Mouse (Mus musculus): ENCODE results near the gene Nkx1-2. TPM values are rescaled to one million over a fixed set of nuclear protein-coding genes. Genes with fewer than 3 reads are reported as not detected.

The Nkx1-2 gene
- polyA plus RNA-seq, 1 experiment from 2014 or later: 0.26 TPM

- DNase-seq (ENCODE audit: low read depth, low spot score) (no peak), ATAC-seq (no peak)
- in situ Hi-C loops (cut with MboI; ENCODE audit: low pct_unique_long_range_greater_than_20kb): loop anchor here (5.0 kb wide), 1 partner anchor 52 kb away; no protein-coding TSS in a partner anchor
- TF ChIP-seq CTCF (IDR thresholded peaks at IDR 0.05): no peak
- ChIA-PET CTCF (interaction anchor here (1.4 to 3.0 kb wide), 2 partner anchors 10 to 14 kb away, joined by 3 to 12 read pairs; no protein-coding TSS in a partner anchor), POLR2A (no interaction called here)
- H3K27me3 ChIP-seq: no peaks in the 10 kb centered on the region
Measured at GRCm38 (mm10) chr7:132624161-132624560, 24.7 kb upstream of the Nkx1-2 start.

GRCm38 (mm10) chr7:132619975-132620918, 20.8 kb upstream of the Nkx1-2 start:
- DNase-seq (ENCODE audit: low read depth, low spot score) (no peak), ATAC-seq (no peak)
- in situ Hi-C loops (cut with MboI; ENCODE audit: low pct_unique_long_range_greater_than_20kb): loop anchor here (5.0 kb wide), 1 partner anchor 48 kb away; no protein-coding TSS in a partner anchor
- H3K27me3 ChIP-seq: no peaks in the 10 kb centered on the region
- no peak for TF ChIP-seq CTCF (IDR thresholded peaks at IDR 0.05)
- ChIA-PET CTCF (interaction anchor here (1.0 kb wide), 1 partner anchor 12 kb away, joined by 3 read pairs; no protein-coding TSS in a partner anchor), POLR2A (no interaction called here)

- POLR2A ChIA-PET: no interaction called here
- in situ Hi-C loops (cut with MboI; ENCODE audit: low pct_unique_long_range_greater_than_20kb): no loop called here
Measured at GRCm38 (mm10) chr7:132619549-132619948, 20.1 kb upstream of the Nkx1-2 start.

GRCm38 (mm10) chr7:132617021-132617564, 17.7 kb upstream of the Nkx1-2 start:
- CTCF ChIA-PET: no interaction called here
- TF ChIP-seq CTCF (IDR thresholded peaks at IDR 0.05): no peak
- DNase-seq (ENCODE audit: low read depth, low spot score) (no peak), ATAC-seq (no peak)
- H3K27me3 ChIP-seq: no peaks in the 10 kb centered on the region
- in situ Hi-C loops (cut with MboI; ENCODE audit: low pct_unique_long_range_greater_than_20kb): no loop called here
- POLR2A ChIA-PET: interaction anchor here (1.2 kb wide), 1 partner anchor 41 kb away, joined by 3 read pairs; no protein-coding TSS in a partner anchor

More at GRCm38 (mm10) chr7:132619549-132619948, 20.1 kb upstream of the Nkx1-2 start:
- no peak for DNase-seq (ENCODE audit: low read depth, low spot score)
- no peak for TF ChIP-seq CTCF (IDR thresholded peaks at IDR 0.05)
- H3K27me3 ChIP-seq: no peaks in the 10 kb centered on the region
- ATAC-seq: no peak
- CTCF ChIA-PET: no interaction called here

- in situ Hi-C loops (cut with MboI; ENCODE audit: low pct_unique_long_range_greater_than_20kb): no loop called here
- no peaks in the 10 kb centered on the region for H3K27me3 ChIP-seq
- no peak for TF ChIP-seq CTCF (IDR thresholded peaks at IDR 0.05)
- DNase-seq (ENCODE audit: low read depth, low spot score): no peak
- ATAC-seq: no peak
- CTCF ChIA-PET: no interaction called here
- POLR2A ChIA-PET: interaction anchor here (1.2 kb wide), 1 partner anchor 41 kb away, joined by 3 read pairs; no protein-coding TSS in a partner anchor
Measured at GRCm38 (mm10) chr7:132616391-132616790, 17.0 kb upstream of the Nkx1-2 start.

- no peak for TF ChIP-seq CTCF (IDR thresholded peaks at IDR 0.05)
- CTCF ChIA-PET: no interaction called here
- no peak for DNase-seq (ENCODE audit: low read depth, low spot score)
- POLR2A ChIA-PET: no interaction called here
- no peak for ATAC-seq
- in situ Hi-C loops (cut with MboI; ENCODE audit: low pct_unique_long_range_greater_than_20kb): no loop called here
- no peaks in the 10 kb centered on the region for H3K27me3 ChIP-seq
Measured at GRCm38 (mm10) chr7:132615346-132615745, 15.9 kb upstream of the Nkx1-2 start.

- POLR2A ChIA-PET: no interaction called here
- in situ Hi-C loops (cut with MboI; ENCODE audit: low pct_unique_long_range_greater_than_20kb): no loop called here
- no peaks in the 10 kb centered on the region for H3K27me3 ChIP-seq
- ATAC-seq (no peak), DNase-seq (ENCODE audit: low read depth, low spot score) (no peak)
- CTCF ChIA-PET: interaction anchor here (1.2 kb wide), 1 partner anchor 17 kb away, joined by 3 read pairs; no protein-coding TSS in a partner anchor
- TF ChIP-seq CTCF (IDR thresholded peaks at IDR 0.05): no peak
Measured at GRCm38 (mm10) chr7:132611530-132611929, 12.1 kb upstream of the Nkx1-2 start.

GRCm38 (mm10) chr7:132610468-132611318, 11.3 kb upstream of the Nkx1-2 start, which contains the start of gene Lhpp:
Gene Lhpp, plus strand, starts transcription at chr7:132610638.
- TF ChIP-seq CTCF (IDR thresholded peaks at IDR 0.05): no peak
- POLR2A ChIA-PET: no interaction called here
- ATAC-seq (peak; percentile 70), DNase-seq (ENCODE audit: low read depth, low spot score) (no peak)
- no peaks in the 10 kb centered on the region for H3K27me3 ChIP-seq
- CTCF ChIA-PET: no interaction called here
- in situ Hi-C loops (cut with MboI; ENCODE audit: low pct_unique_long_range_greater_than_20kb): no loop called here

- no peak for TF ChIP-seq CTCF (IDR thresholded peaks at IDR 0.05)
- ChIA-PET POLR2A (no interaction called here), CTCF (no interaction called here)
- DNase-seq (ENCODE audit: low read depth, low spot score): no peak
- no peak for ATAC-seq
- in situ Hi-C loops (cut with MboI; ENCODE audit: low pct_unique_long_range_greater_than_20kb): no loop called here
- H3K27me3 ChIP-seq: no peaks in the 10 kb centered on the region
Measured at GRCm38 (mm10) chr7:132608316-132609020, 9.0 kb upstream of the Nkx1-2 start.

- ATAC-seq: no peak
- CTCF ChIA-PET: no interaction called here
- DNase-seq (ENCODE audit: low read depth, low spot score): no peak
- H3K27me3 ChIP-seq: no peaks in the 10 kb centered on the region
- POLR2A ChIA-PET: no interaction called here
- no peak for TF ChIP-seq CTCF (IDR thresholded peaks at IDR 0.05)
- in situ Hi-C loops (cut with MboI; ENCODE audit: low pct_unique_long_range_greater_than_20kb): no loop called here
Measured at GRCm38 (mm10) chr7:132605689-132606088, 6.3 kb upstream of the Nkx1-2 start.
